Mouse (Mus musculus): ENCODE results near the gene Echs1. TPM values are rescaled to one million over a fixed set of nuclear protein-coding genes. Genes with fewer than 3 reads are reported as not detected.

Echs1 gene
- polyA plus RNA-seq, 1 experiment from 2014 or later: 186 TPM

DNA sequence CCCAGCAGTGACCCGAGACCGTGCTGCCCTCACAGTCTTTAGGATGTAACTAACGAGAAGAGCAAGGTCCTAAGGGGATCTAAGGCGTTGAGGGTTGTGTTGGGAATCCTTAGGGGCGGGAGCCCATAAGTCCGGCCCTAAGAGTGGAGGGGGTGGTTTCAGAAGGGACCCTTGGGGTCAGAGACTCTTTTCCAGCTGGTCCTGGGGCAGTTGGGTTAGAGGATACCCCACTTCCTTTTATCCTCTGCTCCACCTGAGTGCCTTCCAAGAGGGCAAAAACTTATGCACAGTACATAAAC, 54.5 kb downstream of the Echs1 start:
- Histone ChIP-seq H3K9ac (ENCODE audit: low read depth, low read length) (no peak overlapping the region), H3K9me3 (ENCODE audit: control insufficient read depth, low read length) (no peaks in the 10 kb centered on the region), H3K36me3 (ENCODE audit: control insufficient read depth, insufficient read depth, low read length) (no peaks in the 10 kb centered on the region), H3K27me3 (ENCODE audit: control insufficient read depth, insufficient read depth, low read length) (peaks cover 57% of the 10 kb centered on the region), H3K4me3 (ENCODE audit: low read length) (peak overlapping the region; percentile 35), H3K4me2 (replicated peaks; ENCODE audit: low read depth, low read length) (peak overlapping the region; percentile 46), H3K4me1 (ENCODE audit: control insufficient read depth, insufficient read depth, low read length) (peaks cover 13% of the 10 kb centered on the region; the same call in 1 of the 2 replicates), H3K27ac (ENCODE audit: low read depth, low read length) (no peak overlapping the region)
- 4% methylated on average over 6 of the region's 6 CpGs for WGBS
- ATAC-seq (ENCODE audit: low FRiP score, low TSS enrichment): no peak

DNA sequence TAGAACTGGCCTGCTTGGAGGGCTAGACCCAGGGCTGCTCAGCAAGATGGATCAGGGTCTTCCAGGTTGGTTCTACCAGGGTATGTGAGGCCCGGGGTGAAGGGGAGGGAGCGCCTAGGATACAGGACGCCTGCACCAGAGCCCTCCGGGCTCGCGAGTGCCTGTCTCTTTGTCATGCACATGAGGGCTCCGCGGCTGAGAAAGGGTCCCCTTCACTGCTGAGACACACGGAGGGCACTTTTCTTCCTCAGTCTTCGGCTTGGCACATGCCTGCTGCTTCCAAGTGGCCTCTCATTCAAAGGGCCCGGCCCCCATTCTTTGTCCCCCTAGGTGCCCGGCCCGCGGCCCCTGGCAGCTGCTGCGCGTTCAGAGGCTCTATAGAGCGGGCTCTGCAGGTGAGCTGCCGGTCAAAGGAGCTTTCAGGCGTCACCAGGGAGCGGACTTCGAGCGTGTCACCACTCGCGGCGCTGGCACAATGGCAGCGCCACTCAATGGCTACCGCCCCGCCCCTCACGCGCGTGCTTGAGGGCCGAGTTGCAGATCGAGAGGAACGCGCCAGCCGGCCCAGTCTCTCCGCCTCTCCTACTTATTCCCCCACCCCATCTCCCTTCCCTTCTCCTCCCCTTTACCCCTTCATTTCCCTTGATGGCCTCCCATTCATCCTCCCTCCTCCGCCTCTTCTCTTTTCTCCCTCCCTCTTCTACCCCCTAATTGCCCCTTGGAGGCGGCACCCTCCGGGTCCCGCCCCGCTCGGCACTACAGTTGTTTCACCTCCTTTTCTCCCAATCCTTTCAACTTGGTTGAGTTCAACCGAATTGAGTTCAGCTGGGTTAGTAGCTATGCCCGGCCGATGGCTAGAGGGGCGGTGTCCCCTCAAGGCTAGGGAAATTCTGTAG, 55.1 kb downstream of the Echs1 start:
- Histone ChIP-seq H3K9ac (ENCODE audit: low read depth, low read length) (peak overlapping the region; percentile 14; the same call in 1 of the 2 replicates), H3K4me3 (ENCODE audit: low read length) (peak overlapping the region; percentile 35), H3K36me3 (ENCODE audit: control insufficient read depth, insufficient read depth, low read length) (no peaks in the 10 kb centered on the region), H3K9me3 (ENCODE audit: control insufficient read depth, low read length) (no peaks in the 10 kb centered on the region), H3K27ac (ENCODE audit: low read depth, low read length) (no peak overlapping the region), H3K27me3 (ENCODE audit: control insufficient read depth, insufficient read depth, low read length) (peaks cover 63% of the 10 kb centered on the region), H3K4me2 (replicated peaks; ENCODE audit: low read depth, low read length) (peak overlapping the region; percentile 46), H3K4me1 (ENCODE audit: control insufficient read depth, insufficient read depth, low read length) (peaks cover 13% of the 10 kb centered on the region; the same call in 1 of the 2 replicates)
- WGBS: 2% methylated on average over 42 of the region's 47 CpGs
- peak; percentile 13; the same call in 1 of the 2 replicates for ATAC-seq (ENCODE audit: low FRiP score, low TSS enrichment)

DNA sequence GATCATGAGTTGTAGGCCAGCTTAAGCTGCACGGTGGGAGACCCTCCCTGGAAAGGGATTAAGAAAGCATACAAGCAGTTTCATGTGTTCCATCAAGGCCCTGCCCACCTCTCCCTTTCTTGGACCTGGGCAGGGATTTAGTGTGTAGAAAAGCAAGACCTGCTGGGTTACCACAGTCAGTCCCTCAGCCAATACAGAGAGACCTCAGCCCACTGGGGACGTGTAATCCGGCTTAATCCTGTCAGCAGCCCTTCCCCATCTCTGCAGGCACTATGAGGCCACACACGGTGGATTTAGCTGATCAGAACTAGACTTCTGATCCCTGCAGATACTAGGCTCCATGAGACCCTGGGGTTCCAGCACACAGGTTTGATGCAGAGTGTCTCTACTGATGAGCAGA, 56.7 kb downstream of the Echs1 start:
- no peak overlapping the region for H3K4me2 ChIP-seq (replicated peaks; ENCODE audit: low read depth, low read length)
- ATAC-seq (ENCODE audit: low FRiP score, low TSS enrichment): no peak
- no peak overlapping the region for H3K4me3 ChIP-seq (ENCODE audit: low read length)
- 56% methylated on average over 4 of the region's 4 CpGs for WGBS
- no peaks in the 10 kb centered on the region for H3K9me3 ChIP-seq (ENCODE audit: control insufficient read depth, low read length)
- no peaks in the 10 kb centered on the region for H3K36me3 ChIP-seq (ENCODE audit: control insufficient read depth, insufficient read depth, low read length)
- no peak overlapping the region for H3K9ac ChIP-seq (ENCODE audit: low read depth, low read length)
- H3K27ac ChIP-seq (ENCODE audit: low read depth, low read length): no peak overlapping the region
- H3K27me3 ChIP-seq (ENCODE audit: control insufficient read depth, insufficient read depth, low read length): peaks cover 66% of the 10 kb centered on the region
- peaks cover 13% of the 10 kb centered on the region; the same call in 1 of the 2 replicates for H3K4me1 ChIP-seq (ENCODE audit: control insufficient read depth, insufficient read depth, low read length)

DNA sequence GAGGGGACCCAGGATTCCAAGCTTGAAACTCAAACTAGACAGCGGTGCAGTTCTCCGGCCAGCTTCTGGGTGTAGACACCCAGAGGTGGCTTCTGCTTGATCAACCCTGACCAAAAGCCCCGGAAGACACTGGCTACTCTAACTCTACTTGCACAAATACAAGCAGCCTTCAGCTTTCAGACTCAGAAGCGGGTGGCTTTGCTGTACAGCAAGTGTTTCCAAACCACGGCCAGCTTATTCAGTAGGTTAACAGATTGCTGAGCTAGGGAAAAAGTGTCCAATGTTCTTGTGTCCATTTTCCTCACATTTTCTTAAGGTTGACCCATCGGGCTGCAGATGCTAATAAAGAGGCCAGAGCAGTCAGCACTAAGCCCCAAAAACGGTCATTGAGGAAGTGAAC, 57.7 kb downstream of the Echs1 start:
- no peak overlapping the region for H3K27ac ChIP-seq (ENCODE audit: low read depth, low read length)
- H3K27me3 ChIP-seq (ENCODE audit: control insufficient read depth, insufficient read depth, low read length): peaks cover 61% of the 10 kb centered on the region
- H3K4me1 ChIP-seq (ENCODE audit: control insufficient read depth, insufficient read depth, low read length): peaks cover 13% of the 10 kb centered on the region; the same call in 1 of the 2 replicates
- H3K4me2 ChIP-seq (replicated peaks; ENCODE audit: low read depth, low read length): peak overlapping the region; percentile 72
- no peak for ATAC-seq (ENCODE audit: low FRiP score, low TSS enrichment)
- H3K9me3 ChIP-seq (ENCODE audit: control insufficient read depth, low read length): no peaks in the 10 kb centered on the region
- no peaks in the 10 kb centered on the region for H3K36me3 ChIP-seq (ENCODE audit: control insufficient read depth, insufficient read depth, low read length)
- peak overlapping the region; percentile 60; the same call in 1 of the 2 replicates for H3K9ac ChIP-seq (ENCODE audit: low read depth, low read length)
- WGBS: 16% methylated on average over 7 of the region's 7 CpGs
- peak overlapping the region; percentile 43 for H3K4me3 ChIP-seq (ENCODE audit: low read length)

DNA sequence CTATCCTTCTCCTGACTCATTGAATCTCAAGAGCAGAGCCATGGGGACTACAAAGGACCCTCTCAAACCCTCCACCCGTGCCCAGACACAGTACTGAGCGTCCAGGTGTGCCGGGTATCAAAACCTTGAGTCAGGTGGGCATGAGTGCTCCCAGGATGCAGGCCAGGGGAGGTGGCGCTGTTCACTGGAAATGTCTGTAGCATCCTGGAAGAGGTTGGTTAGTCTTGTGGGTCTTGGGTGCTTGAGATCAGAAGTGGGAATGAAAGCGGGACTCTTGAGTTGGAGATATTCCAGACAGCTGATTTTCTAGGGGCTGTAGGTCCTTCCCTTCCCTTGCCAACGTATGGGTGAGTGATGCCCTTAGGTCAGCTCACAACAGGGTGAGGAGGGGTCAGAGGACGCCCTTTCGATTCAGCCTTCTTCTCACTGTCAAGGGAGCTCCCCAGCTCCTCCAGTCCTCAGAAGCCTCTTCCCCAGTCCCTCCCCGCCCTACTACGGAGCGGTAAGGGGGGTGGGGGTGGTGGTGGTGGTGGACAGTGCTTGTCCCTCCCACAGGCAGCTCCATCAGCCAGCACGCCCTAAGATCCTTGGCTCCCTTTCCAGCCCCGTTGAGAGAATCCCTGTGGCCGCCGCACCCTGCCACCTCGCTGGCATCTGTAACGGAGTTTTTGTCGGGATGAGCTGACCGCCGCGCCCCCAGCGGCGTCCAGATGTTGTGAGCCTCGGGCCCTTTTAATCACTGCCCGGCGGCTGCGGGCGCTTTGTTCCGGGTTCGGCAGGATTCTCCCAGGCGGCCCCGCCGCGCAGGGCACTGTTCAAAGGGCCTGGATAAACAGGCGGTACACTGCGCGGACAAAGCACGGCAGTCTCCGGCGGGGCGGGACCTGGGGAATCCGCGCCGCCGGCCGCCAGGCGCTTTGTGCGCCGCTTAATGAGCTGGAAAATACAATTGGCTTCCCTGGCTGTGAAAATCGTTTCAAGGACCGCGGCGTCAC, 58.6 kb downstream of the Echs1 start:
- WGBS: 2% methylated on average over 53 of the region's 53 CpGs
- Histone ChIP-seq H3K4me2 (replicated peaks; ENCODE audit: low read depth, low read length) (peak overlapping the region; percentile 72), H3K9me3 (ENCODE audit: control insufficient read depth, low read length) (no peaks in the 10 kb centered on the region), H3K9ac (ENCODE audit: low read depth, low read length) (peak overlapping the region; percentile 60), H3K4me3 (ENCODE audit: low read length) (peak overlapping the region; percentile 43), H3K36me3 (ENCODE audit: control insufficient read depth, insufficient read depth, low read length) (no peaks in the 10 kb centered on the region), H3K27me3 (ENCODE audit: control insufficient read depth, insufficient read depth, low read length) (peaks cover 63% of the 10 kb centered on the region), H3K4me1 (ENCODE audit: control insufficient read depth, insufficient read depth, low read length) (peaks cover 13% of the 10 kb centered on the region; the same call in 1 of the 2 replicates), H3K27ac (ENCODE audit: low read depth, low read length) (no peak overlapping the region)
- peak; percentile 59 for ATAC-seq (ENCODE audit: low FRiP score, low TSS enrichment)

Other genes with a start within 250 kb of the Echs1 start
- gene Kndc1, start 221.8 kb downstream of the Echs1 start, polyA plus RNA-seq (2014; fragmentation: Nextera tagmentation; extraction: Ambion mirVana): 0.14 and 0.18 TPM in 2 replicates
- 0.23 TPM in 1 of 2 replicates, not detected in the other for gene Utf1, start 172.7 kb downstream of the Echs1 start, polyA plus RNA-seq (2014; fragmentation: Nextera tagmentation; extraction: Ambion mirVana)
- 0.34 and 0.55 TPM in 2 replicates for gene 6430531B16Rik, start 137.7 kb downstream of the Echs1 start, polyA plus RNA-seq (2014; fragmentation: Nextera tagmentation; extraction: Ambion mirVana)
- gene Adam8, start 123.9 kb downstream of the Echs1 start, polyA plus RNA-seq (2014; fragmentation: Nextera tagmentation; extraction: Ambion mirVana): 0.85 and 1.6 TPM in 2 replicates
- 46.2 and 47.5 TPM in 2 replicates for gene Zfp511, start 80.1 kb downstream of the Echs1 start, polyA plus RNA-seq (2014; fragmentation: Nextera tagmentation; extraction: Ambion mirVana)
- 40.6 and 62.9 TPM in 2 replicates for gene Tubgcp2, start 79.8 kb downstream of the Echs1 start, polyA plus RNA-seq (2014; fragmentation: Nextera tagmentation; extraction: Ambion mirVana)
- not detected in 2 replicates for gene Msx3, start 67.4 kb downstream of the Echs1 start, polyA plus RNA-seq (2014; fragmentation: Nextera tagmentation; extraction: Ambion mirVana)
- 0.91 TPM in 2 replicates for gene Caly, start 33.9 kb downstream of the Echs1 start, polyA plus RNA-seq (2014; fragmentation: Nextera tagmentation; extraction: Ambion mirVana)
- gene Prap1, start 23.1 kb downstream of the Echs1 start, polyA plus RNA-seq (2014; fragmentation: Nextera tagmentation; extraction: Ambion mirVana): 0.38 TPM in 1 of 2 replicates, not detected in the other
- 32.4 and 36.2 TPM in 2 replicates for gene Fuom, start 14.0 kb downstream of the Echs1 start, polyA plus RNA-seq (2014; fragmentation: Nextera tagmentation; extraction: Ambion mirVana)
- gene Paox, start 677 bp downstream of the Echs1 start, polyA plus RNA-seq (2014; fragmentation: Nextera tagmentation; extraction: Ambion mirVana): 20.7 and 24.8 TPM in 2 replicates
- gene Mtg1, start 21.1 kb upstream of the Echs1 start, polyA plus RNA-seq (2014; fragmentation: Nextera tagmentation; extraction: Ambion mirVana): 25.9 and 30.8 TPM in 2 replicates
- gene Sprn, start 38.4 kb upstream of the Echs1 start, polyA plus RNA-seq (2014; fragmentation: Nextera tagmentation; extraction: Ambion mirVana): 0.13 and 0.14 TPM in 2 replicates
- not detected in 2 replicates for gene Olfr522, start 48.3 kb upstream of the Echs1 start, polyA plus RNA-seq (2014; fragmentation: Nextera tagmentation; extraction: Ambion mirVana)
- not detected in 2 replicates for gene Olfr523, start 56.7 kb upstream of the Echs1 start, polyA plus RNA-seq (2014; fragmentation: Nextera tagmentation; extraction: Ambion mirVana)
- not detected in 2 replicates for gene Olfr524, start 89.5 kb upstream of the Echs1 start, polyA plus RNA-seq (2014; fragmentation: Nextera tagmentation; extraction: Ambion mirVana)
- not detected in 2 replicates for gene Cd163l1, start 101.8 kb upstream of the Echs1 start, polyA plus RNA-seq (2014; fragmentation: Nextera tagmentation; extraction: Ambion mirVana)
- not detected in 2 replicates for gene 5830411N06Rik, start 130.8 kb upstream of the Echs1 start, polyA plus RNA-seq (2014; fragmentation: Nextera tagmentation; extraction: Ambion mirVana)
- gene Olfr525, start 204.4 kb upstream of the Echs1 start, polyA plus RNA-seq (2014; fragmentation: Nextera tagmentation; extraction: Ambion mirVana): not detected in 2 replicates
- not detected in 2 replicates for gene Olfr527, start 217.5 kb upstream of the Echs1 start, polyA plus RNA-seq (2014; fragmentation: Nextera tagmentation; extraction: Ambion mirVana)
- gene Olfr60, start 245.2 kb upstream of the Echs1 start, polyA plus RNA-seq (2014; fragmentation: Nextera tagmentation; extraction: Ambion mirVana): not detected in 2 replicates